Mouse (Mus musculus) MEL (cell line): ENCODE data around the gene Atrip.

Experiments used
- CHD2 ChIP-seq: IDR thresholded peaks from 2 replicates; pipeline ENCODE4 v1.6.1; 2011; ENCODE audit warnings: low read length, improper control_type of control experiment
- GATA1 ChIP-seq: IDR thresholded peaks from 2 replicates; pipeline ENCODE4 v1.6.1; 2011; ENCODE audit warnings: low read depth, low read length, improper control_type of control experiment
- POLR2AphosphoS5 ChIP-seq: IDR thresholded peaks from 2 replicates; pipeline ENCODE4 v1.6.1; 2012; ENCODE audit warnings: low read depth, borderline replicate concordance, mild to moderate bottlenecking, inconsistent platforms, low read length, moderate library complexity, mixed read lengths
- TAL1 ChIP-seq: IDR thresholded peaks from 2 replicates; pipeline ENCODE4 v1.6.1; 2012; ENCODE audit warnings: mild to moderate bottlenecking, inconsistent platforms, low read length, moderate library complexity, mixed read lengths
- TCF12 ChIP-seq: IDR thresholded peaks from 2 replicates; pipeline ENCODE4 v1.6.1; 2014; ENCODE audit warnings: low read depth, mild to moderate bottlenecking, inconsistent platforms, low read length, improper control_type of control experiment, moderate library complexity
- ZKSCAN1 ChIP-seq: IDR thresholded peaks from 2 replicates; pipeline ENCODE4 v1.6.1; 2012; ENCODE audit warnings: low read depth, mild to moderate bottlenecking, inconsistent platforms, low read length, improper control_type of control experiment, moderate library complexity

- TF ChIP-seq ZKSCAN1 (no peak), TAL1 (no peak), CHD2 (no peak), GATA1 (peak; percentile 58), POLR2AphosphoS5 (no peak), TCF12 (no peak)
These were observed 58.5 kb downstream of the Atrip start for GRCm38 (mm10) chr9:109015397-109015796.
